9 mouse cellular contexts compared by ENCODE assay signal in the genomic region with DNA sequence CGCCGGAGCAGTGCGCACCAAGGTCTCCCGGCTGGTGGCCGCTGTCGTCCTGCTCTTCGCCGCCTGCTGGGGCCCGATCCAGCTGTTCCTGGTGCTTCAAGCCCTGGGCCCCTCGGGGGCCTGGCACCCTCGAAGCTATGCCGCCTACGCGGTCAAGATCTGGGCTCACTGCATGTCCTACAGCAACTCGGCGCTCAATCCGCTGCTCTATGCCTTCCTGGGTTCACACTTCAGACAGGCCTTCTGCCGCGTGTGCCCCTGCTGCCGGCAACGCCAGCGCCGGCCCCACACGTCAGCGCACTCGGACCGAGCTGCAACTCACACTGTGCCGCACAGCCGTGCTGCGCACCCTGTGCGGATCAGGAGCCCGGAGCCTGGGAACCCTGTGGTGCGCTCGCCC. TPM values are rescaled to one million over a fixed set of nuclear protein-coding genes. Genes with fewer than 3 reads are reported as not detected.
DNase-seq lines count a peak whose midpoint lies in the region; ATAC-seq lines count a peak whose summit lies in the region.
"Had no signal": no experiment of that assay in that cellular context is flagged by ENCODE, and none has a peak within 500 bp of the region (broad histone marks: within the 10 kb centered on the region; RNA-seq: fewer than 3 reads in every experiment).

No protein-coding gene starts in this region.

- H3K4me1 ChIP-seq in embryonic facial prominence, embryonic 14.5 days (ENCODE audit: control insufficient read depth, insufficient read depth, low read length) = peaks cover 18% of the 10 kb centered on the region
- peaks cover 49% of the 10 kb centered on the region for H3K4me1 ChIP-seq in intestine, embryonic 15.5 days (replicated peaks)
- peaks cover 11% of the 10 kb centered on the region for H3K4me1 ChIP-seq in neural tube, embryonic 14.5 days (ENCODE audit: control insufficient read depth, insufficient read depth, low read length)

- no peak overlapping the region; the same call in 1 of the 2 replicates for H3K9ac ChIP-seq in embryonic facial prominence, embryonic 14.5 days (ENCODE audit: low read depth, low read length)
- H3K9ac ChIP-seq in intestine, embryonic 15.5 days = peak overlapping the region; percentile 23; the same call in 1 of the 2 replicates
- 0 out of 2 replicates have a peak overlapping the region, but pooled peaks have one; percentile 32 for H3K9ac ChIP-seq in neural tube, embryonic 14.5 days (replicated peaks; ENCODE audit: low read depth, low read length)

- 1% methylated on average over 21 of the region's 34 CpGs for WGBS in embryonic facial prominence, embryonic 14.5 days
- WGBS in intestine, embryonic 15.5 days = 3% methylated on average over 34 of the region's 34 CpGs
- 2% methylated on average over 34 of the region's 34 CpGs for WGBS in neural tube, embryonic 14.5 days

- no peak overlapping the region for H3K27ac ChIP-seq in embryonic facial prominence, embryonic 14.5 days (replicated peaks; ENCODE audit: low read depth, low read length)
- no peak overlapping the region for H3K27ac ChIP-seq in intestine, embryonic 15.5 days
- no peak overlapping the region for H3K27ac ChIP-seq in neural tube, embryonic 14.5 days (ENCODE audit: low read depth, low read length)

- H3K36me3 ChIP-seq in embryonic facial prominence, embryonic 14.5 days (ENCODE audit: control insufficient read depth, insufficient read depth, low read length) = no peaks in the 10 kb centered on the region
- H3K36me3 ChIP-seq in intestine, embryonic 15.5 days = no peaks in the 10 kb centered on the region
- no peaks in the 10 kb centered on the region for H3K36me3 ChIP-seq in neural tube, embryonic 14.5 days (ENCODE audit: control insufficient read depth, insufficient read depth, low read length)

- peaks cover 60% of the 10 kb centered on the region for H3K27me3 ChIP-seq in embryonic facial prominence, embryonic 14.5 days (replicated peaks; ENCODE audit: control insufficient read depth, insufficient read depth, low read length)
- H3K27me3 ChIP-seq in intestine, embryonic 15.5 days (replicated peaks) = peaks cover 60% of the 10 kb centered on the region
- H3K27me3 ChIP-seq in neural tube, embryonic 14.5 days (ENCODE audit: control insufficient read depth, insufficient read depth, low read length) = peaks cover 60% of the 10 kb centered on the region

- H3K9me3 ChIP-seq in embryonic facial prominence, embryonic 14.5 days (ENCODE audit: control insufficient read depth, low read length) = no peaks in the 10 kb centered on the region
- H3K9me3 ChIP-seq in intestine, embryonic 15.5 days = no peaks in the 10 kb centered on the region
- H3K9me3 ChIP-seq in neural tube, embryonic 14.5 days (ENCODE audit: control insufficient read depth, low read length) = no peaks in the 10 kb centered on the region

- peak overlapping the region; percentile 32 for H3K4me3 ChIP-seq in embryonic facial prominence, embryonic 14.5 days (ENCODE audit: low read depth, low read length)
- H3K4me3 ChIP-seq in intestine, embryonic 15.5 days (replicated peaks) = peak overlapping the region; percentile 31
- H3K4me3 ChIP-seq in neural tube, embryonic 14.5 days (ENCODE audit: low read depth, low read length) = peak overlapping the region; percentile 12

- peak overlapping the region; percentile 49 for H3K4me2 ChIP-seq in embryonic facial prominence, embryonic 14.5 days (ENCODE audit: low read depth, low read length)
- H3K4me2 ChIP-seq in intestine, embryonic 15.5 days (replicated peaks) = peak overlapping the region; percentile 72
- H3K4me2 ChIP-seq in neural tube, embryonic 14.5 days (ENCODE audit: low read depth, low read length) = peak overlapping the region; percentile 44

- ATAC-seq in embryonic facial prominence, embryonic 14.5 days (ENCODE audit: low read depth) = no peak
- no peak for ATAC-seq in intestine, embryonic 15.5 days
- ATAC-seq in neural tube, embryonic 14.5 days (ENCODE audit: low read depth) = no peak

- DNase-seq in kidney, postnatal 10 days = peak; percentile 43
- no peak for DNase-seq in kidney, adult 8-10 months
- peak; percentile 27 for DNase-seq in embryonic facial prominence, embryonic 14.5 days (ENCODE audit: low spot score)
- DNase-seq in right cerebral cortex, adult 18-20 months = no peak
- no peak for DNase-seq in testis, postnatal 10 days (ENCODE audit: low spot score)
- DNase-seq in spleen, postnatal 4 days (ENCODE audit: low spot score in 2 of 2) = no peak

RNA-seq across cellular contexts. Expression of a gene that starts 0.6 kb away (rescaled TPM):
- 114 and 124 TPM in 2 replicates for polyA plus RNA-seq in embryonic facial prominence, embryonic 14.5 days (2014; fragmentation: Nextera tagmentation; extraction: Ambion mirVana)
- 108 and 116 TPM in 2 replicates for polyA plus RNA-seq in intestine, embryonic 15.5 days (2015; fragmentation: Nextera tagmentation; extraction: Ambion mirVana)
- polyA plus RNA-seq in neural tube, embryonic 14.5 days (2014; fragmentation: Nextera tagmentation; extraction: Ambion mirVana) = 253 and 265 TPM in 2 replicates

RNA-seq across cellular contexts. Expression of a gene that starts 4.8 kb away (rescaled TPM):
- 0.56 and 0.58 TPM in 2 replicates for polyA plus RNA-seq in embryonic facial prominence, embryonic 14.5 days (2014; fragmentation: Nextera tagmentation; extraction: Ambion mirVana)
- 0.52 and 1.1 TPM in 2 replicates for polyA plus RNA-seq in intestine, embryonic 15.5 days (2015; fragmentation: Nextera tagmentation; extraction: Ambion mirVana)
- 2.2 and 2.3 TPM in 2 replicates for polyA plus RNA-seq in neural tube, embryonic 14.5 days (2014; fragmentation: Nextera tagmentation; extraction: Ambion mirVana)

RNA-seq across cellular contexts. Expression of a gene that starts 5.3 kb away (rescaled TPM):
- 3.1 and 3.5 TPM in 2 replicates for polyA plus RNA-seq in embryonic facial prominence, embryonic 14.5 days (2014; fragmentation: Nextera tagmentation; extraction: Ambion mirVana)
- 18.7 and 19.0 TPM in 2 replicates for polyA plus RNA-seq in intestine, embryonic 15.5 days (2015; fragmentation: Nextera tagmentation; extraction: Ambion mirVana)
- polyA plus RNA-seq in neural tube, embryonic 14.5 days (2014; fragmentation: Nextera tagmentation; extraction: Ambion mirVana) = 3.3 and 5.1 TPM in 2 replicates

RNA-seq across cellular contexts. Expression of a gene that starts 10.9 kb away (rescaled TPM):
- polyA plus RNA-seq in embryonic facial prominence, embryonic 14.5 days (2014; fragmentation: Nextera tagmentation; extraction: Ambion mirVana) = 4.1 and 6.7 TPM in 2 replicates
- polyA plus RNA-seq in intestine, embryonic 15.5 days (2015; fragmentation: Nextera tagmentation; extraction: Ambion mirVana) = 17.7 TPM in 1 of 2 replicates, not detected in the other
- 5.9 and 9.1 TPM in 2 replicates for polyA plus RNA-seq in neural tube, embryonic 14.5 days (2014; fragmentation: Nextera tagmentation; extraction: Ambion mirVana)
- polyA plus RNA-seq: spleen, adult 2 months had no signal

RNA-seq across cellular contexts. Expression of a gene that starts 12.8 kb away (rescaled TPM):
- polyA plus RNA-seq in embryonic facial prominence, embryonic 14.5 days (2014; fragmentation: Nextera tagmentation; extraction: Ambion mirVana) = 33.7 and 40.2 TPM in 2 replicates
- polyA plus RNA-seq in intestine, embryonic 15.5 days (2015; fragmentation: Nextera tagmentation; extraction: Ambion mirVana) = 37.3 and 39.8 TPM in 2 replicates
- 33.2 and 38.7 TPM in 2 replicates for polyA plus RNA-seq in neural tube, embryonic 14.5 days (2014; fragmentation: Nextera tagmentation; extraction: Ambion mirVana)

Comparison
In these comparisons a context has a peak if more than half of its experiments do, and no peak if none do; other contexts are left out.
1. DNase-seq: peak in kidney, postnatal 10 days (single experiment) and embryonic facial prominence, embryonic 14.5 days (single experiment); none in kidney, adult 8-10 months (0 of 2), right cerebral cortex, adult 18-20 months (single experiment), testis, postnatal 10 days (single experiment) and spleen, postnatal 4 days (0 of 2).
2. Peak in every context shown above with its lines, with median percentiles within 50 percentile points of each other: H3K4me2 ChIP-seq and H3K4me3 ChIP-seq.